Mouse (Mus musculus) liver, embryonic 15.5 days (tissue): Measurements from ENCODE around the gene Neurog3. TPM values are rescaled to one million over a fixed set of nuclear protein-coding genes. Genes with fewer than 3 reads are reported as not detected.

Experiments
- ATAC-seq: fragments of 200-750 bp; cut with Nextera tagmentation; 2 replicates; pipeline ENCODE4 v1.8.0; 2017; ENCODE audit warnings: moderate number of reproducible peaks, mild to moderate bottlenecking, moderate library complexity; ENCODE audit not compliant: insufficient read depth
- H3K27ac ChIP-seq: fragments of 300-500 bp; sonication (generic); replicated peaks from 2 replicates; pipeline ENCODE4 v1.5.1; 2015; ENCODE audit warnings: mild to moderate bottlenecking, inconsistent platforms
- H3K27me3 ChIP-seq: fragments of 300-500 bp; sonication (generic); 2 replicates; pipeline ENCODE4 v1.6.1; 2015; ENCODE audit warnings: mild to moderate bottlenecking, inconsistent platforms
- H3K36me3 ChIP-seq: fragments of 300-500 bp; sonication (generic); replicated peaks from 2 replicates; pipeline ENCODE4 v1.6.1; 2015; ENCODE audit warnings: moderate library complexity, mild to moderate bottlenecking, inconsistent platforms
- H3K4me1 ChIP-seq: fragments of 300-500 bp; sonication (generic); replicated peaks from 2 replicates; pipeline ENCODE4 v1.6.1; 2015; ENCODE audit warnings: inconsistent platforms
- H3K4me2 ChIP-seq: fragments of 300-500 bp; sonication (generic); 2 replicates; pipeline ENCODE4 v1.6.1; 2015; ENCODE audit warnings: moderate library complexity, mild to moderate bottlenecking, inconsistent platforms
- H3K4me3 ChIP-seq: fragments of 300-500 bp; sonication (generic); replicated peaks from 2 replicates; pipeline ENCODE4 v1.5.1; 2015; ENCODE audit warnings: mild to moderate bottlenecking, inconsistent platforms
- H3K9ac ChIP-seq: fragments of 300-500 bp; sonication (generic); 2 replicates; pipeline ENCODE4 v1.6.1; 2015; ENCODE audit warnings: moderate library complexity, mild to moderate bottlenecking, inconsistent platforms
- H3K9me3 ChIP-seq: fragments of 300-500 bp; sonication (generic); replicated peaks from 2 replicates; pipeline ENCODE4 v1.6.1; 2016; ENCODE audit warnings: inconsistent platforms
- WGBS: fragments of 180-500 bp; shearing (Covaris S2); methylation state at CpG from one replicate; pipeline ENCODE4 v1.1.7; 2015; ENCODE audit warnings: mixed read lengths; ENCODE audit not compliant: insufficient replicate concordance; 5-methylcytosine and 5-hydroxymethylcytosine counted together
- polyA plus RNA-seq: library from polyadenylated mRNA; unstranded; fragments of >200 nt; fragmentation: Nextera tagmentation; extraction: Ambion mirVana; gene quantifications from 2 replicates; pipeline ENCODE4 v1.2.1, GENCODE M21; 2015

Gene Neurog3
- 0.09 TPM in 1 of 2 replicates, not detected in the other for polyA plus RNA-seq

GRCm38 (mm10) chr10:62132691-62133281 lies at the start of gene Neurog3:
Neurog3 (plus strand) TSS chr10:62133090.
- Histone ChIP-seq H3K9me3 (no peaks in the 10 kb centered on the region), H3K4me1 (no peaks in the 10 kb centered on the region), H3K36me3 (no peaks in the 10 kb centered on the region), H3K27ac (no peak within 1 kb of the TSS), H3K4me2 (peak within 1 kb of the TSS; percentile 18; the same call in 1 of the 2 replicates), H3K9ac (no peak within 1 kb of the TSS), H3K4me3 (no peak within 1 kb of the TSS), H3K27me3 (peaks cover 100% of the 10 kb centered on the region)
- ATAC-seq = no peak
- 2% methylated on average over 29 of the region's 29 CpGs for WGBS

- Histone ChIP-seq H3K4me3 (no peak overlapping the region), H3K9me3 (no peaks in the 10 kb centered on the region), H3K4me2 (no peak overlapping the region), H3K36me3 (no peaks in the 10 kb centered on the region), H3K27ac (no peak overlapping the region), H3K4me1 (no peaks in the 10 kb centered on the region), H3K9ac (no peak overlapping the region), H3K27me3 (no peaks in the 10 kb centered on the region)
- ATAC-seq = no peak
- WGBS = 23% methylated on average over 2 of the region's 2 CpGs
These were observed 46.8 kb upstream of the Neurog3 start for GRCm38 (mm10) chr10:62086044-62086443.

GRCm38 (mm10) chr10:62086826-62087225 lies 46.1 kb upstream of the Neurog3 start:
- Histone ChIP-seq H3K4me1 (no peaks in the 10 kb centered on the region), H3K9ac (no peak overlapping the region), H3K36me3 (no peaks in the 10 kb centered on the region), H3K27ac (no peak overlapping the region), H3K27me3 (no peaks in the 10 kb centered on the region), H3K4me2 (no peak overlapping the region), H3K4me3 (no peak overlapping the region), H3K9me3 (no peaks in the 10 kb centered on the region)
- ATAC-seq = no peak
- 79% methylated on average over 5 of the region's 5 CpGs for WGBS

GRCm38 (mm10) chr10:62088411-62088810 lies 44.5 kb upstream of the Neurog3 start:
- Histone ChIP-seq H3K4me2 (no peak overlapping the region), H3K27me3 (no peaks in the 10 kb centered on the region), H3K9me3 (no peaks in the 10 kb centered on the region), H3K9ac (no peak overlapping the region), H3K27ac (no peak overlapping the region), H3K36me3 (no peaks in the 10 kb centered on the region), H3K4me3 (no peak overlapping the region), H3K4me1 (no peaks in the 10 kb centered on the region)
- no peak for ATAC-seq
- 50% methylated on average over 5 of the region's 5 CpGs for WGBS

GRCm38 (mm10) chr10:62089071-62089470 lies 43.8 kb upstream of the Neurog3 start:
- no peak for ATAC-seq
- H3K9me3 ChIP-seq = no peaks in the 10 kb centered on the region
- H3K27me3 ChIP-seq = no peaks in the 10 kb centered on the region
- H3K4me1 ChIP-seq = no peaks in the 10 kb centered on the region
- no peak overlapping the region for H3K4me3 ChIP-seq
- no peak overlapping the region for H3K9ac ChIP-seq
- H3K36me3 ChIP-seq = no peaks in the 10 kb centered on the region
- WGBS = 53% methylated on average over 7 of the region's 7 CpGs
- no peak overlapping the region for H3K27ac ChIP-seq
- H3K4me2 ChIP-seq = no peak overlapping the region

GRCm38 (mm10) chr10:62089486-62089885 lies 43.4 kb upstream of the Neurog3 start:
- H3K4me2 ChIP-seq = no peak overlapping the region
- no peak overlapping the region for H3K9ac ChIP-seq
- no peaks in the 10 kb centered on the region for H3K36me3 ChIP-seq
- ATAC-seq = no peak
- H3K4me3 ChIP-seq = no peak overlapping the region
- H3K4me1 ChIP-seq = no peaks in the 10 kb centered on the region
- H3K9me3 ChIP-seq = no peaks in the 10 kb centered on the region
- no peak overlapping the region for H3K27ac ChIP-seq
- H3K27me3 ChIP-seq = no peaks in the 10 kb centered on the region

- Histone ChIP-seq H3K9ac (no peak overlapping the region), H3K4me2 (no peak overlapping the region), H3K27me3 (no peaks in the 10 kb centered on the region; the same call in 1 of the 2 replicates), H3K4me3 (no peak overlapping the region), H3K36me3 (no peaks in the 10 kb centered on the region), H3K4me1 (no peaks in the 10 kb centered on the region), H3K27ac (no peak overlapping the region), H3K9me3 (no peaks in the 10 kb centered on the region)
- ATAC-seq = no peak
- WGBS = 30% methylated on average over 7 of the region's 7 CpGs
These were observed 39.0 kb upstream of the Neurog3 start for GRCm38 (mm10) chr10:62093903-62094302.

GRCm38 (mm10) chr10:62094401-62094800 lies 38.5 kb upstream of the Neurog3 start:
- no peak overlapping the region for H3K4me2 ChIP-seq
- no peaks in the 10 kb centered on the region for H3K4me1 ChIP-seq
- no peak overlapping the region for H3K9ac ChIP-seq
- no peaks in the 10 kb centered on the region for H3K36me3 ChIP-seq
- 69% methylated on average over 6 of the region's 6 CpGs for WGBS
- no peaks in the 10 kb centered on the region for H3K9me3 ChIP-seq
- ATAC-seq = no peak
- H3K4me3 ChIP-seq = no peak overlapping the region
- no peaks in the 10 kb centered on the region; the same call in 1 of the 2 replicates for H3K27me3 ChIP-seq
- no peak overlapping the region for H3K27ac ChIP-seq

- ATAC-seq = no peak
- no peak overlapping the region for H3K4me2 ChIP-seq
- H3K9me3 ChIP-seq = no peaks in the 10 kb centered on the region
- H3K27ac ChIP-seq = no peak overlapping the region
- H3K27me3 ChIP-seq = no peaks in the 10 kb centered on the region; the same call in 1 of the 2 replicates
- H3K9ac ChIP-seq = no peak overlapping the region
- H3K4me3 ChIP-seq = no peak overlapping the region
- H3K4me1 ChIP-seq = no peaks in the 10 kb centered on the region
- WGBS = 51% methylated on average over 10 of the region's 10 CpGs
- no peaks in the 10 kb centered on the region for H3K36me3 ChIP-seq
These were observed 33.0 kb upstream of the Neurog3 start for GRCm38 (mm10) chr10:62099749-62100403.

GRCm38 (mm10) chr10:62101504-62102439 lies 31.1 kb upstream of the Neurog3 start:
- Histone ChIP-seq H3K4me3 (no peak overlapping the region), H3K36me3 (no peaks in the 10 kb centered on the region), H3K27me3 (no peaks in the 10 kb centered on the region; the same call in 1 of the 2 replicates), H3K9me3 (no peaks in the 10 kb centered on the region), H3K4me2 (no peak overlapping the region), H3K9ac (no peak overlapping the region), H3K4me1 (no peaks in the 10 kb centered on the region), H3K27ac (no peak overlapping the region)
- WGBS = 16% methylated on average over 7 of the region's 7 CpGs
- ATAC-seq = no peak
